Mouse (Mus musculus): ENCODE measurements at regions not wholly inside any gene's neighbourhood (a gene's known extent, or its start where the extent isn't known, plus 50 kb on each side); places are given as distances from the start of the nearest gene placed in this dataset.

DNA sequence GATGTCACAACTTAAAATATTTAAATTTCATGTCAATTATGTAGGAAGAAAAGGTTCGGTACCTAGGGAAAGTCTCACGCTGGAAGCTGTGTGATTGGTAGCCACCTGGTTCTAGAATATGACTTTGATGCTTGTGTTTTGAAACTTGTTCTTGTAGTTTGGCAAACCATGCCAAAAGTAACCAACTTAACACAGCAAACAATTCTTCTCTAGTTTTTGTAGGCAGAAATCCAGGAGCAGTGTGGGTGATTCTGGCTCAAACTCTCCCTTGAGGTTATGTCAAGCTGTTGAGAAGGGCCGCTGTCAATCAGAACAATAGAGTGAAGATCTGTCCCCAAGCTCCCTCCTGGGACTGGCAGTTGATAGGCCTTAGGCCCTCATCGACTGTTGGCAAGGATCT is 163.5 kb downstream of the Gm9376 start:
- TF ChIP-seq POLR2A (IDR thresholded peaks at IDR 0.05; ENCODE audit: insufficient read depth, low read depth, low read length) (no peak), CTCF (IDR thresholded peaks at IDR 0.05; ENCODE audit: insufficient read depth, low read depth, low read length) (no peak)

Measured in olfactory bulb, adult 2 months (tissue).